Mouse (Mus musculus): ENCODE results near the gene Jdp2.
"Not testable (repeated sequence)": the region's sequence is repeated elsewhere in the genome, so short reads cannot be mapped to it uniquely, and the experiment has no call there.

Jdp2 gene

GRCm38 (mm10) chr12:85639326-85640008, 40.6 kb downstream of the Jdp2 start:
- DNase-seq: no peak

GRCm38 (mm10) chr12:85640852-85641563, 42.2 kb downstream of the Jdp2 start:
- no peak for DNase-seq

GRCm38 (mm10) chr12:85641564-85641931, 42.7 kb downstream of the Jdp2 start:
- DNase-seq: no peak

GRCm38 (mm10) chr12:85643735-85644134, 44.9 kb downstream of the Jdp2 start:
- DNase-seq: no peak

GRCm38 (mm10) chr12:85645664-85646063, 46.8 kb downstream of the Jdp2 start:
- DNase-seq: no peak

- DNase-seq: no peak
Observed at GRCm38 (mm10) chr12:85647346-85647745, 48.5 kb downstream of the Jdp2 start.

- no peak for DNase-seq
Observed at GRCm38 (mm10) chr12:85647955-85648354, 49.1 kb downstream of the Jdp2 start.

GRCm38 (mm10) chr12:85659319-85659718, 60.5 kb downstream of the Jdp2 start:
- DNase-seq: no peak

- DNase-seq: no peak
Observed at GRCm38 (mm10) chr12:85660855-85661254, 62.0 kb downstream of the Jdp2 start.

GRCm38 (mm10) chr12:85662232-85662631, 63.4 kb downstream of the Jdp2 start:
- DNase-seq: not testable (repeated sequence)

- DNase-seq: peak; percentile 65
Observed at GRCm38 (mm10) chr12:85662896-85663295, 64.1 kb downstream of the Jdp2 start.

- DNase-seq: no peak
Observed at GRCm38 (mm10) chr12:85666112-85666511, 67.3 kb downstream of the Jdp2 start.

GRCm38 (mm10) chr12:85667071-85667470, 68.2 kb downstream of the Jdp2 start:
- no peak for DNase-seq

- DNase-seq: no peak
Observed at GRCm38 (mm10) chr12:85668696-85669095, 69.9 kb downstream of the Jdp2 start.

- peak; percentile 10 for DNase-seq
Observed at GRCm38 (mm10) chr12:85670080-85670479, 71.3 kb downstream of the Jdp2 start.

- DNase-seq: no peak
Observed at GRCm38 (mm10) chr12:85673914-85674313, 75.1 kb downstream of the Jdp2 start.

GRCm38 (mm10) chr12:85679117-85679516, 80.3 kb downstream of the Jdp2 start:
- DNase-seq: no peak

GRCm38 (mm10) chr12:85679808-85680207, 81.0 kb downstream of the Jdp2 start:
- DNase-seq: no peak

- DNase-seq: no peak
Observed at GRCm38 (mm10) chr12:85682328-85682727, 83.5 kb downstream of the Jdp2 start.

GRCm38 (mm10) chr12:85684411-85685275, 85.8 kb downstream of the Jdp2 start:
- no peak for DNase-seq

- DNase-seq: no peak
Observed at GRCm38 (mm10) chr12:85686466-85687216, 87.8 kb downstream of the Jdp2 start, which contains the start of gene Batf. Batf (plus strand) TSS chr12:85686669.

- no peak for DNase-seq
Observed at GRCm38 (mm10) chr12:85687217-85687533, 88.3 kb downstream of the Jdp2 start.

- no peak for DNase-seq
Observed at GRCm38 (mm10) chr12:85687846-85688245, 89.0 kb downstream of the Jdp2 start.

Measured in liver (tissue).